Mouse (Mus musculus) B cell, adult 67 days (primary cell): Measurements from ENCODE around the gene Akr1cl. TPM values are rescaled to one million over a fixed set of nuclear protein-coding genes. Genes with fewer than 3 reads are reported as not detected.

Source experiments
- total RNA-seq, 2 experiments: library from RNA; stranded (reverse); gene quantifications; 4 replicates each; pipeline ENCODE4 v1.2.4; 2023

Gene Akr1cl
- total RNA-seq: not detected

GRCm38 (mm10) chr1:65032641-65033040 is at the start of gene Akr1cl:
Gene Akr1cl (minus strand): TSS chr1:65032759.

DNA sequence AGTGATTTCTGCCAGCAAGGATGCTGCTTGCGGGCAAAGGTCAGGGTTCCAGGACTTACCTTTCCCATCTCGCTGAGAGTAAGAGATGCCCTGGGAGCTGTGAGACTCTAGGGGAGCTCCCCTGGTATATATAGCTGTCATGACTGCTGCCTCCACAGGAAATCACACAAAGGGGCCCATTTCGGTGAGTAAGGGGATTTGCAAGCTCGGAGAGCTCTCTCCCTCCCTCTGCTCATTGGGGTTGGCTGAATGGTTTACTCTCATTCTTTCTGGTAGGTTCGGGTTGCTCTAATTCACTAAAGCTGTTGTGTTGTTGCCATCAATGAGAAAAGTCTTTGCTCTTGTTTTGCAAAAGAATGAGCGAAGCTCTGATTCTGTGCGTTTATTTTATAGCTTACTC is 49.6 kb upstream of the Akr1cl start, which contains the start of gene Crygb:
Crygb (minus strand) TSS at position 101 of the 400 bp plus-strand sequence.

GRCm38 (mm10) chr1:65073589-65073988 is 41.0 kb upstream of the Akr1cl start, which contains the start of gene Crygc:
Gene Crygc (minus strand): TSS chr1:65073689.

GRCm38 (mm10) chr1:65063352-65063751 is 30.8 kb upstream of the Akr1cl start, which contains the start of gene Crygd:
Gene Crygd (minus strand): TSS chr1:65063452.

GRCm38 (mm10) chr1:65050952-65051351 is 18.4 kb upstream of the Akr1cl start, which contains the start of gene Cryge:
Gene Cryge (minus strand): TSS chr1:65051149.

Other genes starting within 250 kb of the Akr1cl start
- 100 to 1,000 TPM in 1 of 2 experiments, 10 to 100 TPM in 1; 96.6 to 102 TPM for gene Plekhm3, start 75.9 kb downstream of the Akr1cl start, total RNA-seq
- gene Cryge, start 18.4 kb upstream of the Akr1cl start, total RNA-seq: not detected
- not detected for gene Crygd, start 30.7 kb upstream of the Akr1cl start, total RNA-seq
- not detected for gene Crygc, start 40.9 kb upstream of the Akr1cl start, total RNA-seq
- gene Crygb, start 49.5 kb upstream of the Akr1cl start, total RNA-seq: not detected
- gene Cryga, start 70.6 kb upstream of the Akr1cl start, total RNA-seq: not detected
- gene Gm28845, start 86.8 kb upstream of the Akr1cl start, total RNA-seq: not detected
- gene D630023F18Rik, start 90.5 kb upstream of the Akr1cl start, total RNA-seq: not detected
- gene Idh1, start 153.7 kb upstream of the Akr1cl start, total RNA-seq: 1 to 10 TPM; 6.7 to 7.2 TPM
- 10 to 100 TPM; 60.4 to 66.7 TPM for gene Pikfyve, start 153.9 kb upstream of the Akr1cl start, total RNA-seq
- not detected for gene Pth2r, start 249.3 kb upstream of the Akr1cl start, total RNA-seq